Mouse (Mus musculus): ENCODE results near the gene Tat. TPM values are rescaled to one million over a fixed set of nuclear protein-coding genes. Genes with fewer than 3 reads are reported as not detected.

Tat gene
- polyA plus RNA-seq, 3 experiments from 2014 or later, result not detected

Other genes starting within 250 kb of the Tat start
- 10 to 100 TPM; 30.6 to 35.3 (median 31.2) TPM for gene Ap1g1, start 211.9 kb upstream of the Tat start, polyA plus RNA-seq (2017; shearing (Covaris generic))
- 1 to 10 TPM in 2 of 3 experiments, under 1 TPM in 1; 0.66 to 1.7 (median 1.1) TPM for gene Phlpp2, start 121.9 kb upstream of the Tat start, polyA plus RNA-seq (2017; shearing (Covaris generic))
- not detected for gene Marveld3, start 28.2 kb upstream of the Tat start, polyA plus RNA-seq (2017; shearing (Covaris generic))
- gene Chst4, start 49.3 kb downstream of the Tat start, polyA plus RNA-seq (2017; shearing (Covaris generic)), result not detected
- 1 to 10 TPM; 3.0 to 7.1 (median 4.1) TPM for gene Zfp612, start 89.3 kb downstream of the Tat start, polyA plus RNA-seq (2017; shearing (Covaris generic))
- gene Gm21964, start 110.8 kb downstream of the Tat start, polyA plus RNA-seq (2017; shearing (Covaris generic)), result not detected
- gene Gm17720, start 112.3 kb downstream of the Tat start, polyA plus RNA-seq (2017; shearing (Covaris generic)), result not detected
- gene Calb2, start 177.8 kb downstream of the Tat start, polyA plus RNA-seq (2017; shearing (Covaris generic)), result not detected
- 1 to 10 TPM; 5.8 to 9.5 (median 6.9) TPM for gene Cmtr2, start 225.2 kb downstream of the Tat start, polyA plus RNA-seq (2017; shearing (Covaris generic))

All from inflammation-experienced regulatory T-cells, adult 6 months (primary cell).